Mouse (Mus musculus): ENCODE results near the gene Nrxn2. TPM values are rescaled to one million over a fixed set of nuclear protein-coding genes. Genes with fewer than 3 reads are reported as not detected.

Nrxn2 gene
- polyA plus RNA-seq, 1 experiment, result 1.3 TPM

DNA sequence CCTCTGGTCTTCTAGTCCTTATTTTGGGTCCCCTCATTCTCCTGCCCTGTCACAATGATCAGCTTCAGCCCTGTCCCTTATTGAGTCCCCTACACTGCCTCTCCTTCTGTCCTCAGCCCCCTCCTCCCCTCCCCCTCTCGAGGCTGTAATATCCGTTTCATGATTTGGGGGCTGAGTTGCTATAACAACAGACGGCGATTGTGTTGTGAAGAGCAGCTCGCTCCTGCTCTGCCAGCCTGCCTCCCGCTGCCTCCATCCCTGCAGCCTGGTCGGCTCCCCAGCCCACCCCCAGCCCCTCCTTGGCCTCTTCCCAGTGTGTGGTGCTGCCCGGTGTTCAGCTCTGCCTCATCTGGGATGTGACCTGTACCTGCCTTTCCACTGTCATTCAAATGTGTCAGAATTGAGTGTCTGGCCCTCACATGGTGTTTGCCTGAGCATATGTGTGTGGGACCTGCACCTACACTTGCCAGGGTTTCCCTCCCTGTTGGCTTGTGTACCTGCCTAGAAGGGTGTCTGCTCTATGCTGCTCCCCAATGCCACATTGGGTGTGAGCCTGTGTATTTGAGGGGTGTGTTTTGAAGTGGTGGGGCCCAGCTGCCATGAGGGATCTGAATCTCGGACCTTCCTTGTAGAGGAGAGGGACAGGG lies 2.3 kb upstream of the Nrxn2 start:
- DNase-seq (ENCODE audit: low spot score), result no peak

DNA sequence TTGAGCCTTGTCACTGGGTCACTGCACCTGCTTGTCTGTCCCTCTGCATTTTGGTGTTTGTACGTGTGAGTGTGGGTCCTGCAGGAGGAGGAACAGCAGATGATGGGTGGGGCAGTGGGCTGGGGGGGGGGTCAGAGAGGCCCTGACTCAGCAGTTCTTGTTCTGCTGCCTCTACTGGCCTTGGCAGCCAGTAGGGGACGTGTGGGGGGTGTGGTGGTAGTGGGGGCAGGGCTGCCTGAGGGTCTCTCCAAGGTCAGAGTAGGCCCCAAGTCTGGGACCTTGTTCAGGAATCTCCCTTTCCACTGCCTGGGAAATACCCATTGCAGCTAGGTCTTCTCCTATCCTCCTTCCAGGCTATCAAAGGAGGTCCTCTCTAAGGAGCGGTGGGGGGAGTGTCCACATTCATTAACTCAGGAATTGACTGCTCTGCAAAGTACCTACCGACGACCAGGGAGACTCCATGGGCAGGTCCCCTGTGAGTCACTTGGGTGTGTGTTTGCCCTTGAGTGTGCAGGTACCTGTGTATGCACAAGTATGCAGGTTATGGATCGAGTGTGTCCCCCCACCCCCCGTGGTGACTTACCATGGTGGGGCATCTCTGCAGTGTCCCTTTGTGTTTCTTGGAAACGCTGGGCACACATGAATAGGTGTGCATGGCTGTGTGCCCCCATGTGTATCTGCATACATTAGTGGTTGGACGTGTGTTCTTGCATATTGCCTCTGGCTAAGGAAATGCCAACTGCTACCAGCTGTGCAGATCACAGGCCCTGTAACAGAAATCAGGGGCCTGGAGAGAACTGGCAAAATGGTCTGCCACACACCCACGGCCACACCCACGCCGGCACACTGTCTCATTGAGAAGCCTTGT lies 1.4 kb upstream of the Nrxn2 start:
- DNase-seq (ENCODE audit: low spot score), result no peak

DNA sequence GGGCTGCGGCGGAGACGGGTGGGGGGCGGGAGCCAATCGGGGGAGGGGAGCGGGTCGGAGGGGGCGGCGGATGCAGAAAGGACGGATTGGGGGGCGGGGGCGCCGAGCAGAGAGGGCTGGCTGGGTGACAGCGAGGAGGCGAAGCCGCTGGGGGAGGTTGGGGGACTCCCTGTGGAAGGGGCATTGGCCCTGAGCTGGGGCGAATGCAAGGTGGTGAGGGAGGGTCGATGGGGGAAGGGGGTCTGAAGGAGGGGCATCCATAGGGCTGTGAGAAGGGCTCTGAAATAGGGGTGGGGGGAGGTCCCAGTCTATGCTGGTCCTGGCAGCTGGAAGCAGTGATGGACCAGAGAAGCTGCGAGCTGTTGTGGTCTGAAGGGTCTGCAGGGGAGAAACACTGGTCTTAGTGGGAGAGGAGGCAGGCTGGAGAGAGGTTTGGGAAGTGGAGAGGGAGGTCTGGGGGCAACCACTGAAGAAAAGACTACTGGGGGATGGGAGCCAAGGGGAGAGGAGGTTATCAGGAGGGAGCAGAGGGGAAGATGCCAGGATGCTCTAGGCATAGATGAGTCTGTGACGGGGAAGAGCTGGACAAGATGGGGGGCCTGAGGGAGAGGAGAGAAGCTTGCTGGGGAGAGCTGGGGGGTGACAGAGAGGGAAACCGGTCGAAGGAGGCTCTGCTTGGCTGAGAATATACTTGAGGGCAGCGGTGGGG lies 607 bp downstream of the Nrxn2 start:
- no peak for DNase-seq (ENCODE audit: low spot score)

DNA sequence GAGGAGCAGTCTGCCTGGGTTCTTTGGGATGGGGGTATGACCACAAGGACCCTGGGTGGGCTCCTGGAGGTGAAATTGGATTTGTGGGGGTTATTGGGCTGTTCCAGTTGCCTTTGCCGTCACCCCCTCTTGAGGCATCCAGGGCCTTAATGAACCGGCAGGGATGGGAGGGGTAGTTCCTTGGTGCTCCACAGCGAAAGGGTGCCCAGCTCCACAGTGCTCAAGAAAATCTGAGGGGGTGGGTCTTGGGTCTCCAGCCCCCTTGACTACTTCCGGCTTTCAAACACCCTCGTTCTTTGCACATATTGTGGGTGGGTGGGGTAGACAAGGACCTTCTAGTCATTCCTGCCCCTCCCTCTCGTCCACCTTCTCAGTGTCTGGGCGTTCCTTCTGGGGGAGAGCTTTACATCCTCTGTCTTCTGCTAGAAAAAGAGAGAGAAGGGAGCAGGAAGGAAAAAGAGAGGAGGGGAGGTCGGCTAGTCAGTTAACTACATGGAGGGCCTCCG lies 1.3 kb downstream of the Nrxn2 start:
- DNase-seq (ENCODE audit: low spot score), result no peak

DNA sequence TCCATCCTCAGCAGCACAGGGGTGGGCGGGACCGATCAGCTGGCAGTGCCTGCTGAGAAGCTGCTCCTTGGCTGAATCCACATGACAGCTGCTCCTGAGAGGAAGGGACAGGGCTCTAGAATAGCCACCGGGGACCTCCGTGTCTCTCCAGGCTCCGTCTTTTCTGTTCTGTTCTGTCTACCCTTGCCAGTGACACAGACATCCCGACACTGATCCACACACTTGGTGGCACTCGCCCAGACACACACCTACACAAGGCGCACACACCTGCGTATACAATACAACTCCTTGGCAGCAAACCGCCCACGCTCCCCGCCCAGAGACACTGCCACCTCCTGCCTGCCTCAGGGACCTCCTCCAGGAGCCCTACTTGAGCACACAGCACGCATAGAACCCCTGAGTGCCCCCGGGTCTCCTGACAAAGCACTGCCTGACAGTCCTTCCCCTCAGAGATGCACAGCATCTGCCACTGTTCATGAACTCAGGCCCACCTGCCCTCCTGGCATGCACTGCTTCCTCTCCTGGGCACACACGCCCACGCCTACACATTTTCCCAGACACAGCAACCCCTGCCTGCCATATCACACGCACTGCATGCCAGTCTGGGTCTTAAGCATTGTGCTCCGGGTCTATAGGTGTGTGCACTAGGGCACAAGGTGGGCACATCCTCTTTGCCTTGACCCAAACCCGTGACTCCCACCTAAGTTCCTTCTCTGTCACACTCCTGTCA lies 2.1 kb downstream of the Nrxn2 start:
- DNase-seq (ENCODE audit: low spot score), result no peak

DNA sequence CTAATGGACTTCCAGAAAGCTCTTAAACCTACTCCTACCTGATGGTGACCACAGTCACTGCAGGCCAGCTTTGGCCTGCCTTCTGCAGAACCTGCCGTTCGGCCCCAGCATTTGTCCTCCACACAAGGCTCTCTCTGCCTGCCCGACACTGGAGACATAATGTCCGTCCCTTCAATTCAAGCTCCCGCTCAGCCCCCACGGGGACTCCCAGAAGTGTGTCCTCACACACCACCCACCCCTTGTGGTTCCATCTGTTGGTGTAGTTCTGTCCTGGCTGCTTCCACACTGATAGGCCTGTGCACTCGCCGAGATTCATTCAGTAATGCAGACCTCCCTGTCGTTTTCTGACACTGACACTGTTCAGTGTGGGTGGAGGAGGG lies 2.7 kb downstream of the Nrxn2 start:
- DNase-seq (ENCODE audit: low spot score), result no peak

DNA sequence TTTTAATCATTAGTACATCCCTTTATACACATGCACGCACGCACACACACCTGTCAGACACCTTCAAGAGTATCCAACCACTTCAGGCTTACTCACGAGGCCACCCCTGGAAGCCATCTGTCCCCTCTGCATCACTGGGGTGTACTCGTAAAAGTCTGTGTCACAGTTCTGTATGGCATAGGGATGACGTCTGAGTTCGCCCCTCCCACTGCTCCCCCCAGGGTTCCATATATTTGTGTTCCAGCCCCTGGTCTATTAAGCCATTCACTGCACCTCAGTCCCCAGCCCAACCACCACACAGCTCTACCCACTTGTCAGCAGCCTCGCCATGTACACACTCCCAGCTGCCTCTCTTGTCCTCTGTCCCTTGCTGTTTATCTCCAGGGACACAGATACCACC lies 3.5 kb downstream of the Nrxn2 start:
- DNase-seq (ENCODE audit: low spot score), result no peak

DNA sequence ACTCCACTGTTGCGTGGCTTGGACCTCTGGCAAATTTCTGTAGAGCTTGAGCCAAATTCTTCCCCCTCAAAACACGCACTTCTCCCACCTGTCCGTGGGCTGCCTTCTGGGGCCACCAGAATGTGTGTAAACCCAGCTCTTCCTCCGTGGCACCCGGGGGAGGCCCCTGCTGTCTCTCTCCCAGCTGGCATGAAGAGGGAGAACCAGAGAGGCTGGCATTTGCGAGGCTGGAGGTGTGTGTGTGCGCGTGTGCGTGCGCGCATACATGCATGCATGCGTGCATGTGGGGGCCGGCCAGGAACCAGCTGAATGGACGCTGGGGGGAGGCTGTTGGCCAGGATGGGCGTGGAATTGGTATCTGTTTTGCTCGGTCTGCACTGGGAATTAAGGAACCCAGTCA lies 4.7 kb downstream of the Nrxn2 start:
- no peak for DNase-seq (ENCODE audit: low spot score)

DNA sequence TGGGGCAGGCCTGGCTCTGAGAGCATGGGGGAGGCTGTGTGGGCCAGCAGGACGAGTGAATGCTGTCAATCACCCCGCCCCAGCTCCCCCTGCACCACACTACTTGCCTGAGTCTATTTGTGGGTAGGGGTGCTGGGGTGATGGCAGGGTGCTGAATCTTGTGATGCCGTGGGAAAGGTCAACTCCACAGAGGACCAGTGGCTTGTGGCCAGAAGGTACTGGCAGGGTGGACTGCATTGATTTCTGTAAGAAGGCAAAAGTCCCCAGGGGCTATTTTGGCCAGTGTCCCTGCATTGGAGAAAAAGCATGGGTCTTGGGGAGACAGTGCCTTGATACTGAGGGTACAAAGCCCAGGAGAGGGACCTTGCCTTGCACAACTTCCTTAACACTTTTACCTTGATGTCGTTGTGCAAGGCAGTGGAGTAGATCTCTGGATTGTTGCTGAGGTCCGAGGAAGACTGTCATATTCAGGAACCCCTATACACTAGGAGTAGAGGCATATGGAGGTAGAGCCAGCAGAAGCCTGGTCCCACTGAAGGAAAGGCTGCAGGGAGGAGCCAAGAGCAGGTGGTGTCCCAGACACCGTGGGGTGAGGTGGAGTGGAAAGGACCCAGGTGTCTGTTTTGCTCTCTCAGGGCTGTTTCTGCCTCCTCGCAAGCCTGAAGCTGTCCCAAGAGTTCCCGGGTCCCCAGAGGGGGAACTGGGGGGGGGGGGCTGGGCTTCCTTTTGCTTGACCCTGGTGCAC lies 5.8 kb downstream of the Nrxn2 start:
- no peak for DNase-seq (ENCODE audit: low spot score)

DNA sequence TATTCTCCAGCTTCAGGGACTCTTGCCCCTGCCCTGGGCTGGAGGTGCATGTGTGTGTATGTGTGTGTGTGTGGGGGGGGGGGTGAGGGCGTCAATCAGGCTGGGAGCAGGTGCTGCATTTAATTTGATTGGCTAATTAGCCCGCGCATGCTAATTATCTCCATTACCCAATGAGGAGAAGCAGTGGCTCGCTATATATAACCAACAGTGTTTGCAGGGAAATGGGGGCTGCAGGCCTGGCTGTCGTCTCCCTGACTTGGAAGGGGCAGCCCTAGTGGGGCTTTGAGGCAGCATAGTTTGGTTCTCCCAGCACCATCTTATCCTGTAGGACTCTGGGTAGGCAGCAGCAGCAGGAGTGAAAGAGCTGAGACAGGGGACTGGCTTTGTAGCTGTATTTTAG lies 7.1 kb downstream of the Nrxn2 start:
- DNase-seq (ENCODE audit: low spot score), result no peak

DNA sequence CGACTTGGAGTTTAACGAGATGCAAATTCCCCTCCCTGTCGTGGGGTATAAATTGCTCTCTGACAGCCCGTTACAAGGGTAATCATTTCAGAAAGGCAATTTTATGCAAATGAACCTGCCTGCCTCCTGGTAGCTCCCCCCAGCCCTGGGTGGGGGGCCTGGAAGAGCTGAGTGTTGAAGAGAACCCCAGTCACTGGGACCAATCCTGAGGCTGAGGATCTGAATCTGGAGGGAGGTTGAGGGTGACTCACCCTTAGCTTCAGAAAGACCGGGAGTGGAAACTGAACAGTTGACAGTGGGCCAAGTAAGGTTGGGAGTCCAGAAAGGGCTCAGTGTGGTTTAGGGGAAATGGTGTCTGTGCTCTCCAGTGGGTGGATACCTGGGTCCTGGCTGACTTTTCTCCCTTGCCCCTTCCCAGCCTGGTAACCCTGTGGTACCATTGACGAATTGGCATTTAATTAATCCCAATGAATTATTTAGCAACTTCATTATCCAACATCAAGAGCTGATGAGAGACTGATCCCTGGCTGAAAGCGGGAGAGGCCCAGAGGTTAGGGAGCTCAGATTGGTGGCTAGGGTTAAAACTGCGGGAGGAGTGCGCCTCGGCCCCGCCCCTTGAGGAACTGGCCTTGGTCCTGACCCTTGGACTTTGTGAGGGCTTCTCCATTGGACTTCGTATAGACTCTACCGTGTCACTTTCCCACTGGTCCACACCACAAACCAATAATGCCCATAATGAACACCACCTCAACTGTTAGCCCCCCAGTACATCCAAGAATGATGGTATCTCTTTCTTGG lies 8.4 kb downstream of the Nrxn2 start:
- DNase-seq (ENCODE audit: low spot score), result no peak

DNA sequence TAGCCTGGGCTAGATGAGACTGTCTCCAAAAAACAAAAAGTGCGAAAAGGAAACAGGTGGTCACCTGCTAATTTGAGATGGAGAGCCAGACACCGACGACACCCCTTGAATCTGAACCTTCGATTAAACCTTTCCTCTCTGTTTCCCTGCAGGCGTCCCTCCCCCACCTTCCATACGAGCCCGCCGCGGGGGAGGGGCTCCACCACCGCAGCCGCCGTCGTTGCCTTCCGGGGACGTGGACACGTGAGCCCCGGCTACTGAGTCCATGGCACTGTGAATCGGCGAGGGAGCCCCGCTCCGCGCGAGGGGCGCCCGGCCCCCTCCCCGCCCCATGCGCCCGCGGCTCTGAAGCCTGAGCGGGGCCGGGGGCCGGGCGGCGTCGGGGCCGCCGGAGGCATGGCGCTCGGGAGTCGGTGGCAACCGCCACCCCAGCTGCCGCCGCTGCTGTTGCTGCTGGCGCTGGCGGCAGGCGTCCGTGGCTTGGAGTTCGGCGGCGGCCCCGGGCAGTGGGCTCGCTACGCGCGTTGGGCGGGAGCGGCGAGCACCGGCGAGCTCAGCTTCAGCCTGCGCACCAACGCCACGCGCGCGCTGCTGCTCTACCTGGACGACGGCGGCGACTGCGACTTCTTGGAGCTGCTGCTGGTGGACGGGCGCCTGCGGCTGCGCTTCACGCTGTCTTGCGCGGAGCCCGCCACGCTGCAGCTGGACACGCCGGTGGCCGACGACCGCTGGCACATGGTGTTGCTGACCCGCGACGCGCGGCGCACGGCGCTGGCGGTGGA lies 9.3 kb downstream of the Nrxn2 start:
- no peak for DNase-seq (ENCODE audit: low spot score)

DNA sequence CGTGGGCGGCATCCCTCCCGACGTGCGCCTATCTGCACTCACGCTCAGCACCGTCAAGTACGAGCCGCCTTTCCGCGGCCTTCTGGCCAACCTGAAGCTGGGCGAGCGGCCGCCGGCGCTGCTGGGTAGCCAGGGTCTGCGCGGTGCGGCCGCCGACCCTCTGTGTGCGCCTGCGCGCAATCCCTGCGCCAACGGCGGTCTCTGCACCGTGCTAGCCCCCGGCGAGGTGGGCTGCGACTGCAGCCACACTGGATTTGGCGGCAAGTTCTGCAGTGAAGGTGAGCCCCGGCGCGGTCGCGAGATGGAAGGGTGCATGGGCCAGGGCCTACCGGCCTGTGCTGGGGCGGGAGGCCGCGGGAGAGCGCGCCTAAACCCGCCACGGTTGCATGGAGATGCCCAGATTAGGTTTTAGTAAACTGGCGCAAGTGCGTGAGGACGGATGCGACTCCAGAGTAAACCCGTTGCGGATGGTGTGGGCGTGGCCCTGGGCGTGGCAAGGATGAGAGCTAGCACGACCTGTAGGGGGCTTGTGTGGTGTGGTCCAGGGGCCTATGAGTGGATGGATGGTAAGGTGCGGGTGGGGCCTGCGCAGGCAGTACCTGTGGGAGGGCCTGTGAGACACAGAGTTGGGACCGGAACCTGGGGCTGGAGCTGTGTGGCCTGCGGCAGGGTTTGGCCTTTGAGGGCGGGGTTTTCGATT lies 10.1 kb downstream of the Nrxn2 start:
- no peak for DNase-seq (ENCODE audit: low spot score)

DNA sequence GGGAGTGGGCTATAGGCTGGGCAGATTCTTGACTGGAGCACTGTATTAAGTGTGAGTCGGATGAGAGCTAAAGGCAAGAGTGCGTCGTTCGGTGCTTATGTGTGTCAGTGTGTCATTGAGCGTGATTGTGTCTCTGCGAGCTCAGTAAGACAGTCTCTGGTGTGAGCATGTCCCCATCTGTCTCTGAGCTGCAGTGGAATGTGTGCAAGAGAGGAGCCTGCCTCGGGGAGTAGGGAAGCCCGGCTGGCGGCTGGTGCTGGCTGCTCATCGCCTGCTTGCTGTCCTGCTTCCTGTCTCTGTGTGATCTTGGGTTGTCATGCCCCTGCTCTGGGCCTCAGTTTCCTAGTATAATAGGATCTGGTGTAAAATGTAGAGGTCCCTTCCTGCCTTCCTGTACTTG lies 24.5 kb downstream of the Nrxn2 start:
- no peak for DNase-seq (ENCODE audit: low spot score)

DNA sequence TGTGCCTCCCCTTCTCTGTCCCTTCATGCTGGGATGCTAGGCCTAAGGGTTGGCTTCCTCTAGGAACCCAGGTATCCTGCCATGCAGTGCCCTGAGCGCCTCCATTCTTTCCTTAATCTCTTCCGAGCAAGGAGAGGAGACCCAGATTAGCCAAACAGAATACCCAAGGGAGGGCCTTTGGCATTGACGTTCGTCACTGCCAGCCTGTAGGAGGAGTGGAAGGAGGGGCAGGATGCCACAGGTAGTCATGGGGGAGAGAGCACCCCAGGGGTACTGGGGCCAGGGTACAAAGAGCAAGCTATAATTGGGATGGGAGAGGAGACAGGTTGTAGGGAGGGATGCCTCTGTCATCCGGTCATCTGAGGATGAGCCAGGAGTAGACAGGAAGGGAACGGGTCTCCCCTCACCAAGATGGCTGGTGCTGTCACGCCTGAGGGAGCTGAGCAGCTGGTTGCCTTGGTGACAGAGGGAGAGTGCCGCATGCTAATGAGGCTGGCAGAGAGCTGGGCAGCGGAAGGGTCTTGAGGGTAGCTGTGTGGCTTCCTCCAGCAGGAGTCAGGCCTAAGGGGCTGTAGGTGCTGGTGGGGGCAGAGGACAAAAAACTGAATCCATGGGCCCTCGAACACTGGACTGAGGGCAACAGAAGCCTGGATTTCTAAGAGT lies 27.4 kb downstream of the Nrxn2 start:
- no peak for DNase-seq (ENCODE audit: low spot score)

DNA sequence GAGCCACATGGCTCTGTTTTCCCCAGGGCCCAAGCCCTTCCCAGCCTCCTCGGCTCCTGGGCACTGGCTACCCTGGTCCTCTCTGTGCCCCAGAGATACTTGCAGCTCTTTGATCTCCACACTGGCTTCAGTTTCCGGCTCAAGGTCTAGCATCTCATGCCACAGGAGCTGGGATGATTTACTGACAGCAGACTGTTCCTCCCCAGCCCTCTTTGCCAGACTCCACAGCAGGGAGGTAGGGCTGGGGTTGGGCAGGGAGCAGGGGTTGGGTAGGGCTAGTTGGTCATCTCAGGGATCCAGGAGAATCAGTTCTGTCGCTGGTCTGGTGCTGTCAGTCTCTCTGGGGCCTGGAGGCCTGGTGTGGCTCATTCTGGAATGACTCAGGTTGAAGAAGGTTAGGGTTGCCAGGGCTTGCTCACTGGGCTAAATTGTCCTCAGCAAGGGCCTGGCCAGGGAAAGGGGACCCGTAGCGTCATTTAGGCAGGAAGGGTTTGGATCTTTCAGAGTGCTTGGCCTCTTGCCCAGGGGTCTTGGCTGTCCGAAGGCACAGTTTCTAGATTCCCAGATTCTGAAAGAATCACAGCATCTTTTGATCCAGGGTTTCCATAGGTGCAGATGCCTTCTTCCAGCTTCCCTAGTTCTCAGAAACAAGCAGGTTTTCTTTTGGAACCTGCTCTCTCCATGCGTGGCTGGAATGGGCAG lies 28.4 kb downstream of the Nrxn2 start:
- DNase-seq (ENCODE audit: low spot score), result no peak

DNA sequence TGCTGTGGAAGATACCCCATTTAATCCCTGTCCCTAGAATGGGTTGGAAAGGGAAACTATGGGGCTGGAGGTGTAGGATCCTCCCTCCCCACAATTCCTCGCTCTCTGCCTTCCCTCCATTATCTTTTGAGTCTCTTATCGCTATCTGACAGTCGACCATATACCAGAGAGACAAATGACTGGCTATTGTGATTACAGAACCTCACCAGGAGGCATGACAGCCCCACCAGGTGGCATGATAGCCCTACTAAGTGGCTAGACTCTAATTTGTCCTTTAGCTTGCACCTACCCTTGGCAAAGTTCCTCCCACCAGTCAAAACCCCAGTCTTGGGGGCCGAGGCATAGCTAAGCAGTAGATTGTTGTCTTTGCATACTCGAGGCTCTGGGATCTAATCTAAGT lies 30.2 kb downstream of the Nrxn2 start:
- DNase-seq (ENCODE audit: low spot score), result no peak

DNA sequence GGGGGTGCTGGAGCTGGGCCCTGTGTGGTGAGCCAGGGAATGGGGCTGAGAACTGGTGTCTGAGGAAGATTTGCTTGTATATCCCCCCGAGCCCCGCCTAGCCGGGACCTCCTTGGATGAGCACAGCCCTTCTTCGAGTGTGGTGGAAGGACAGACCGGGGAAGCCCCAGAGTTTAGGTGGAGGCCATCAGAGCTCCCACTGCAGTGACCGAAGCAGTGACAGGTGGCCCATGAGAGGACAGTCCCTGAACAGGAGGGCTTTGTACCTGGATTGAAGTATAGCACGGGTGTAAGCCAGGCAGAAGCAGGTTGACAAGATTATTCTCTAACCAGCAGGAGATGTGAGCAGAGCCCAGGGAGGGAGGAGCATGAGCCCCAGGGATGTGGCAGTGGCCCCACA lies 31.3 kb downstream of the Nrxn2 start:
- DNase-seq (ENCODE audit: low spot score), result no peak

Measured in urinary bladder, adult 2 months (tissue).